Mouse (Mus musculus) gastrocnemius, postnatal 14 days (tissue): Measurements from ENCODE around the gene Igfbp7. TPM values are rescaled to one million over a fixed set of nuclear protein-coding genes. Genes with fewer than 3 reads are reported as not detected.
"Not testable (repeated sequence)": the region's sequence is repeated elsewhere in the genome, so short reads cannot be mapped to it uniquely, and the experiment has no call there.

ENCODE experiments used
- DNase-seq: peaks from one replicate; pipeline ENCODE4 v3.0.0; 2021; ENCODE audit warnings: mixed read lengths
- intact Hi-C: fragments of 180-260 bp; cut with DNase I; formaldehyde crosslinking; loops from one replicate; pipeline ENCODE4 v1.15.1; 2025; ENCODE audit warnings: low total_unique reads
- long read RNA-seq, 2 experiments: library from polyadenylated mRNA; stranded (forward); transcript quantifications; one replicate each; pipeline ENCODE4 v2.0.0; 2021
- total RNA-seq, 2 experiments: library from RNA; stranded (reverse); gene quantifications; 2 replicates each; pipeline ENCODE4 v1.2.3; 2021

Gene Igfbp7
- total RNA-seq = 100 to 1,000 TPM; 319 to 321 TPM
- long read RNA-seq, experiment 1, transcript Igfbp7-201 (5 exons, 1,116 nt) = major isoform, 347 of 359 reads
- long read RNA-seq, experiment 1, partial matches to known transcripts = 3 of 359 reads
- long read RNA-seq, experiment 1, other reads (novel, unspliced or antisense) = 9 of 359 reads
- long read RNA-seq, experiment 2, transcript Igfbp7-201 (5 exons, 1,116 nt) = major isoform, 410 of 423 reads
- long read RNA-seq, experiment 2, partial matches to known transcripts = 5 of 423 reads
- long read RNA-seq, experiment 2, other reads (novel, unspliced or antisense) = 8 of 423 reads

- intact Hi-C loops = loop anchor here (5.0 kb wide), 1 partner anchor 50 kb away; no protein-coding TSS in a partner anchor
- DNase-seq = peak; percentile 84
Observed at GRCm38 (mm10) chr5:77407341-77408298, at the start of gene Igfbp7. Igfbp7 (minus strand) TSS chr5:77408041.

GRCm38 (mm10) chr5:77452103-77452502 lies 44.3 kb upstream of the Igfbp7 start:
- intact Hi-C loops = no loop called here

GRCm38 (mm10) chr5:77449531-77449930 lies 41.7 kb upstream of the Igfbp7 start:
- DNase-seq = no peak
- intact Hi-C loops = no loop called here

More at GRCm38 (mm10) chr5:77452103-77452502, 44.3 kb upstream of the Igfbp7 start:
- DNase-seq = no peak

GRCm38 (mm10) chr5:77445431-77445830 lies 37.6 kb upstream of the Igfbp7 start:
- intact Hi-C loops = no loop called here
- no peak for DNase-seq

DNA sequence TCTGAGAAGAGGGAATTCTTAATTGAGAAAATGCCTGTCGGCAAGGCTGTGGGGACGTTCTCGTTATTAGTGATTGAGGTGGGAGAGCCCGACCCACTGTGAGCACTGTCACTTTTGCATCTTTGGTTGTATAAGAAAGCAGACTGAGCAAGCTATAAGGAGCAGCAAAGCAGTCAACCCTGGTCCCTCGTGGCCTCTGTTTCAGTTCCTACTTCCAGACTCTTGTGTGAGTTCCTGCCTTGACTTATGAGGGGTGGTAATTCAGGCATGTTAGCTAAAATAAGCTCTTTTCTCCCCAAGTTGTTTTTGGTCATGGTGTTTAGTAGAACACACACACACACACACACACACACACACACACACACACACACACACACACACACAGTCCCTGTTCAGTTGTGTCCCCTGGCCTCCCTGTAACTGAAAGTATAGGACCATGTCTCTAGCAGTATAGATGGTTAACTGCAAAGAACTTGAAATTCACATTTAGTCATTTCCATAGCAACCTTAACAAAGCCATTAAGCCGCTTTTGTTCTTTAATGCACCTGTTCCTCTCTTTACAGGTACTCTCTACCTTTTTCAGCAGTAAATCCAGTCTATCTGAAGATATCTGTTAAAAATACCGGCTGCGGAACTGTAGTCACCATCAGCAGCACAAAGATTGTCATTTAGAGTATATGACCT lies 36.2 kb upstream of the Igfbp7 start:
- intact Hi-C loops = no loop called here
- DNase-seq = no peak

GRCm38 (mm10) chr5:77442856-77443623 lies 35.2 kb upstream of the Igfbp7 start:
- intact Hi-C loops = no loop called here
- no peak for DNase-seq

- DNase-seq = no peak
- intact Hi-C loops = no loop called here
Observed at GRCm38 (mm10) chr5:77436308-77436707, 28.5 kb upstream of the Igfbp7 start.

DNA sequence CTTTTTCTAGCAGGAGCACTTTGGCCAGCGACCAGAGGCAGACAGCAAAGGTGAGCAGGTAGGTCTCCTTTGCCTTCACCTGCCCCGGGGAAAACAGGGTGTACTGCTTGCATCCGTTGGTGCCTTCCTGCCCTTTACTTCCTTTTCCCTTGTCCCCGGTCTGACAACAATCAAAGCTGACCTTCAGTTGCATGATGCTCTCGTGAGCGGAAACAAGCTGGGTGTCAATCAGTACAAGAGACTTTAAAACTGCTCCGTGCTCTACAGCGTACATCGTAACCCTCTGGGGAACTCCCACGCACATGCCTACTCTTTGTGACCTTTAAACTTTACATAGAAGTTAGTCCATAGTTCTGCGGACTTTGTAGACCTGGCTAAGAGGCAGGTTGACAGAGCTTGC lies 26.2 kb upstream of the Igfbp7 start:
- DNase-seq = no peak
- intact Hi-C loops = no loop called here

DNA sequence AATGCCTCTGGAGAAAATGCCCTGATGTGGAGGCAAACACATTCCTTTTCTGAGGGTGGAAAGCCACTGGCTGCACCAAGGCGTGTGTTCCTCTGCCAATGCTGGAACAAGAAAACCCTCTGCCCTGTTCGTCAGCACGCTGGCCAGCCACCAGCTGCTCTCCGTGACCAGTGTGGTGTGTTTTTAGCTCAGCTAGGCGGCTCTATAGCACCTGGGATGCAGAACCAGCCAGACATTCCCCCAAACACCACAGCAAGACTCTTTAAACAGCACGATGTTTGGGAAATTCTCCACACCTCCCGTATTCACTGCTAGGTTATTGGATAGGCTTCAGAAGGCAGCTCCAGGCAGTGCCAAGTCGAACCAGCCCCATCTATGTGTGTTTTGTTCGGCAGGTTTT lies 25.7 kb upstream of the Igfbp7 start:
- peak; percentile 34 for DNase-seq
- intact Hi-C loops = no loop called here

GRCm38 (mm10) chr5:77433119-77433518 lies 25.3 kb upstream of the Igfbp7 start:
- intact Hi-C loops = no loop called here

DNA sequence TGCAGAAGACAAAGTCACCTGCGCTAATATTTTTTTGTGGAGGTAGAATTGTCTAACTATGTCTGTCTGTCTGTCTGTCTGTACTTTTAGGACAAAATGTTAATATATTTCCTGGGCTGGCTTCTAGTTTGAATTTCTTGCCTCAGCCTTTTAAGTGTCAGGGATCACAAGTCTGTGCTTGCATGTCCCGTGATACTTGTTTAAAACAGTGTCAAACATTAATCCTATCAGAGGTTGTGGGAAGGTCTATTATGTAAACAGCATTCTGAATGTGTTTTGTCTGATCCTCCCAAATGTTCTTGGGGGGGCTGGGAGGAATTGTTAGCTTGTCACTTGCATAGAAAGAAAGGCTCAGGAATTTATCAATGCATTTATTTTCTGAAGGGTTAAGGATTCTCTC lies 24.6 kb upstream of the Igfbp7 start:
- DNase-seq = no peak
- intact Hi-C loops = no loop called here

More at GRCm38 (mm10) chr5:77433119-77433518, 25.3 kb upstream of the Igfbp7 start:
- no peak for DNase-seq

GRCm38 (mm10) chr5:77431068-77431467 lies 23.2 kb upstream of the Igfbp7 start:
- intact Hi-C loops = no loop called here
- no peak for DNase-seq

DNA sequence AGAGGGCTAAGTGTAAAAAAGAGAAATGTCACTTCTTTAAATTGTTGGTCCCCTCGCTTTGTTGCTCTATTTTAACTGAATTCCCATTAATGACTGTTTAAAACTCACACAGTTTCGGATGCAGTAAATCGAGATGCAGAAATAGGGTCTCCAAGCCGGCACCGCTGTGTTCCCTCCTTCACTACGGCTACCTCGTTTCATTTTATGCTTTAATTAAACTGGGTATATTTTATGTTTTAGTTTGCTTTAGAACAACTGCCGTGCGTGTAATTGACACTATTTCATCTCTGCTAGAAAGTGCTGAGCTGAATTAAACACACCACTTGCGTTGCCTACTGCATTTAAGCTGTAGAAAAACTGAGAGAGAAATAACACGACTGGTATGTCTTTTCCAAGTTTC lies 22.6 kb upstream of the Igfbp7 start:
- no peak for DNase-seq
- intact Hi-C loops = no loop called here

- DNase-seq = no peak
- intact Hi-C loops = no loop called here
Observed at GRCm38 (mm10) chr5:77430049-77430448, 22.2 kb upstream of the Igfbp7 start.

DNA sequence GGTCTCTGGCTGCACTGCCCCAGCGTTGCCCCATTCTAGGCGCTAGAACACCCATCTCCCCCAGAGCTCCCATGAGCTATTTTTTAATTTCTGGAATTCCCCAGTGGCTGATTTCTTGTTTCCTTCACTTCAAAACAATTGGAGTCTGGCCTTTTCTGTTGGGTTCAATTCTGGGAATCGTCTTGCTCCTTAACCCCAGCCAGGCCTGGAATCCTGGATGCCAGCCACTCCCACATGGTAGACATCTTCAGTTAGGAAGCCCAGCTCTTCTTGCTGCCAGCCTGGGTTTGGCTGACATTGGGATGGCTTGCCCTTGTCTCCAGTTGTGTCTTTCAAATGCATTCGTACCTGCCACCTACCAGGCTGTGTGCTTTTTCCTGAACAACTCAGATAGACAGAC lies 20.7 kb upstream of the Igfbp7 start:
- DNase-seq = no peak

DNA sequence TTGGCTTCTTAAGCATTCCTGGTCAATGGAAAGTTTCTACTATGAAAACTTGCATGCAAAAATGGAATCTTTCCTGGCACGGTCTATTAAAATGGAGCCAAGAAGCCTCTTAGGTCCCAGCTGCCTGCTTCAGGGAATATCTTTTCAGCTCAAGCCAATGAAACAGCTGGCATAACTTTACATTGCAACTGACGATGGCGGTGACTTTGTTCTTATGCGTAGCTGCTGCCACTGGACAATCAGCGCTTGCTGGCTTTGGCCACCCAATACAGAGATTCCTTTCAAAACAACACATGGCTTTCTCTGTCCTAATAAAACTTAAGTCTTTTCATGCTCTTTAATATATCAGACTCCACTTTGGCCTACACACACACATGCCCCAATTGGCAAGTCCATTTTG lies 20.1 kb upstream of the Igfbp7 start:
- intact Hi-C loops = no loop called here
- DNase-seq = no peak

More for the DNA sequence above, 20.7 kb upstream of the Igfbp7 start:
- intact Hi-C loops = no loop called here

DNA sequence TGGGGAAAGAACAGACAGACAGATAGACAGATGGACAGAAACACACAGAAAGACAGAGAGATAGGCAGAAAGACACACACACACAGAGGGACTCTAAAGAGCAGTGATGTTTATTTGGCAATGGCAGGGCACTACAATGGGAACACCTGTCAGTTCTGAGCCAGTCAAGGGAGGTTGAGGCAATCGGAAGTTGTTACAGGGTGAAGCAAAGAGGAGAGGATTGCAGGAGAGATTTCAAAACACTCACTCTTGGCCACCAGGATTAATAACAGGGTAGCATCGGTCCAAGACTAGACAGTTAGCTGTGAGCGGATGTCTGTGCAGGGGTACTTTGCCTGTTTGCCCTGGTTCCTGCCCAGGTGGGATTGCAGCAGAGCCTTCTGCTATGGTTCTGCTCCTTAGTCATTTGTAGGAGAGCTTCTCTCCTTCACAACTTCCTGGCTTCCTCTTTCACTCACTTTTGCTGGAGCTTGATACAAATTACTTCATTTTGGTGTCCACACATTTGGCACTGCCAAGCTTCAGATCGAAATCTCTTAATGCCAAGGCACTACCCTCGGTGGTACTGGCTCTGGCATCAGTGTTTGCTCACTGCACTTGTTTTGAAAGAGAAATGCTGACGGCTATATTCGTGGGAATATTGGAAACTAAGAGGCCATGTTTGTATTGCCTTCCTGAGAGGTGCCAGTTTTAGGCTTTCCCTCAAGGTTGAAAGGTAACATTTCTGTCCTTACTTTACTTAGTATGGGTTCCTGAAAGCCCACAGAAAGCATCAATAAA lies 18.1 kb upstream of the Igfbp7 start:
- intact Hi-C loops = no loop called here

GRCm38 (mm10) chr5:77419537-77419936 lies 11.7 kb upstream of the Igfbp7 start:
- DNase-seq, intact Hi-C loops: not testable (repeated sequence)

More for the DNA sequence above, 18.1 kb upstream of the Igfbp7 start:
- no peak for DNase-seq
